Mouse (Mus musculus) testis, adult 2 months (tissue): ENCODE measurements at regions not wholly inside any gene's neighbourhood (a gene's known extent, or its start where the extent isn't known, plus 50 kb on each side); places are given as distances from the start of the nearest gene placed in this dataset.

ENCODE experiments used
- H3K27ac ChIP-seq: fragments of 200-500 bp; 2 replicates; pipeline ENCODE4 v1.5.1; 2012; ENCODE audit warnings: low read depth, low read length; ENCODE audit not compliant: control insufficient read depth, insufficient read depth
- H3K27me3 ChIP-seq: fragments of 200-500 bp; 2 replicates; pipeline ENCODE4 v1.6.1; 2012; ENCODE audit warnings: mild to moderate bottlenecking, low read length, moderate library complexity; ENCODE audit not compliant: control insufficient read depth, insufficient read depth
- H3K36me3 ChIP-seq: fragments of 200-500 bp; 2 replicates; pipeline ENCODE4 v1.6.1; 2012; ENCODE audit warnings: mild to moderate bottlenecking, low read length; ENCODE audit not compliant: control insufficient read depth, insufficient read depth
- H3K4me1 ChIP-seq: fragments of 200-500 bp; 2 replicates; pipeline ENCODE4 v1.6.1; 2012; ENCODE audit warnings: low read length; ENCODE audit not compliant: control insufficient read depth, insufficient read depth
- H3K4me3 ChIP-seq: fragments of 200-500 bp; 2 replicates; pipeline ENCODE4 v1.5.1; 2012; ENCODE audit warnings: low read depth, mild to moderate bottlenecking, low read length, moderate library complexity, mixed read lengths; ENCODE audit not compliant: control insufficient read depth
- CTCF ChIP-seq: fragments of 200-500 bp; IDR thresholded peaks from 2 replicates; pipeline ENCODE4 v1.5.1; 2012; ENCODE audit warnings: low read depth, mild to moderate bottlenecking, inconsistent platforms, low read length, moderate library complexity; ENCODE audit not compliant: control insufficient read depth, insufficient read depth, insufficient replicate concordance
- POLR2A ChIP-seq: fragments of 200-500 bp; IDR thresholded peaks from 2 replicates; pipeline ENCODE4 v1.6.1; 2012; ENCODE audit warnings: low read depth, mild to moderate bottlenecking, inconsistent platforms, low read length, moderate library complexity; ENCODE audit not compliant: control insufficient read depth

- Histone ChIP-seq H3K4me1 (no peaks in the 10 kb centered on the region), H3K36me3 (no peaks in the 10 kb centered on the region), H3K4me3 (no peak overlapping the region), H3K27me3 (no peaks in the 10 kb centered on the region), H3K27ac (no peak overlapping the region)
- TF ChIP-seq CTCF (no peak), POLR2A (no peak)
Observed at GRCm38 (mm10) chr1:72018479-72019222, 193.5 kb downstream of the Mreg start.

DNA sequence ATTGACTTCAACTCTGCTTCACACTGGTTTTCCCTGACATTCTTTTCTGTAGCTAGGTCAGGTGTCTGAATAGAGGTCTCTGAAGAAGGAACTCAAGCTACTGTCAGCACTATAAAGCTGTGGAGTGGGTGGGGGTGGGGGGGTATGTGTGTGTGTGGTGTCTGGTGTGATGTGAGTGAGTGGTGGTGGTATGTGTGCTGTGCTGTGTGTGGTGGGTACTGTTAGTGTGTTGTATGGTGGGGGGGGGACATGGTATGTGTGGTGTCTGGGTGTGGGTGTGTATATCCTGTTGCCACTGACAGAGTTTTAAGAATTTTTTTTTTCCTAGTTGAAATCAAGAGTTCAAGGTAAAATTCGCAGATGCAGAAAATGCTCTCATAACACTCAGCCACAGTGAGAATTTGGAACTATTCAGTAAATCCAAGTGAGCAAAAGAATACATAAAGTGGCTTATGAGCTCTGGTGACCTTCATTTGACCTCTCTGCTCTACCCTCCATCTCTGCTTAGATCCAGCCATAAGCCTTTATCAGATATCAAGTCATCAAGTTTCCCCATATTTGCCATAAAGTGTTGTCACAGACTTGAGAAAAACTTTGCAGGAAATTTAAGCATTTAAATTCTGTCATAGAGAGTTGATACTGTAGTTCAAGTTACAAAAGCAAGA lies 194.2 kb downstream of the Mreg start:
- TF ChIP-seq POLR2A (no peak), CTCF (no peak)
- Histone ChIP-seq H3K36me3 (no peaks in the 10 kb centered on the region), H3K27ac (no peak overlapping the region), H3K27me3 (no peaks in the 10 kb centered on the region), H3K4me3 (no peak overlapping the region), H3K4me1 (no peaks in the 10 kb centered on the region)

DNA sequence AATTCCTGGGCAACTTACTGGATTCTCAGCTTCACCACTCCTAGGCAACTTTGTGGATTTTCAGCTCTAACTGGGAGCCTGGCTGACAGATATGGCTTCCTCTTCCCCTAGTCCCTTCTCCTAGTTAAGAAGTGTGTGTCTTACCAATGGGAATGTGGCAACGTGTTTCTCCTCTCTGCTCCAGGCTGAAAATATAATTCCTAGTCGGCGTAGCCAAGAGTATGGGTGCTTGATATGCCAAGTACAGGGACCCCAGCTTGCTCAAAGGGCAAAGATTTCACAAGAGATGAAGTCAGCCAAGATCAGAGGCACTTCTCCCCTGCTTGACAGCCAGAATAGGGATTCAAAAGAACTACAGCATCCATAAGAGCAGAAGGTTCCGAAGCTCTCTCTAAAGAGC lies 196.6 kb downstream of the Mreg start:
- no peak for TF ChIP-seq POLR2A
- TF ChIP-seq CTCF = no peak
- Histone ChIP-seq H3K36me3 (no peaks in the 10 kb centered on the region), H3K27me3 (no peaks in the 10 kb centered on the region), H3K4me3 (no peak overlapping the region), H3K4me1 (no peaks in the 10 kb centered on the region), H3K27ac (no peak overlapping the region)

DNA sequence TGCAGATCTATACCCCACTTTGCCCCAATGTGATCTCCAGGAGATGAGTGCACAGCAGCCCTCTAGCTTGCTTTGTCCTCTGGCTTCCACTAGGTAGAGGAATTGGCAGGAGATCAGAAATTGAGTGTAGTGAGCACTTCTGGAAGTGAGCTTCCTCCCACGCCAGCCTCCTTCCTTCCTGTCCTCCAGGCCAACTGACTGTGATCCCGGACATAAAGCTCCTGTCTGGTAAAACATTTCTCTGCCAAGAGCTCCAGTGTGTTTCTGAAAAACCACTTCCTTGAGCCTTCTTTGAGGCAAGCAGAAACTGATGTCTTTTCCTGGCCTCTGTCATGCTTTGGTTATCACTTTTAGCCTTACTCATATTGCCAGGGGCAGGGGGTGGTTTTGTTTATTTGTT lies 197.5 kb downstream of the Mreg start:
- no peaks in the 10 kb centered on the region for H3K4me1 ChIP-seq
- no peak for TF ChIP-seq CTCF
- no peak for TF ChIP-seq POLR2A
- no peak overlapping the region for H3K4me3 ChIP-seq
- H3K36me3 ChIP-seq = no peaks in the 10 kb centered on the region
- H3K27me3 ChIP-seq = no peaks in the 10 kb centered on the region
- no peak overlapping the region for H3K27ac ChIP-seq

GRCm38 (mm10) chr1:72013863-72014262 lies 198.2 kb downstream of the Mreg start:
- Histone ChIP-seq H3K4me1 (no peaks in the 10 kb centered on the region), H3K36me3 (no peaks in the 10 kb centered on the region), H3K27me3 (no peaks in the 10 kb centered on the region), H3K27ac (no peak overlapping the region), H3K4me3 (no peak overlapping the region)
- TF ChIP-seq POLR2A = no peak
- no peak for TF ChIP-seq CTCF

DNA sequence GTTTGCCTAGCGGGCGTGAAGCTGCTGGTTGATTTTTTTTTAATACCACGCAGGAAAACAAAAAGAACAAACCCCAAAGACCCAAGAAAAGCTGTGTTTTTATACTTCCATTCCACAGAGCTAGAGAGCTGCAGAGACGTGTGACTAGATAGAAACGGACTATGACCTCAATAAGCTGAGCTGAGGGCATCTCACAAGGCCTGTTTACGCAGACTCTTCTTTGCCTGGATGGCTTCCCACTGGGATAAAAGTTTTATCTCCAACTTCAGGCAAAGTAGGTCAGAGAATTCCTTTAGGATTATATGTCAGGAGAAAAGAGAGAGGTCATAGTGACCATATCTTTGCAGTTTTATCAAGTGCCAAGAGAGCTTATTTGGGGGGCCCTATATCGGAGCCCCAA lies 199.4 kb downstream of the Mreg start:
- no peak overlapping the region for H3K4me3 ChIP-seq
- TF ChIP-seq POLR2A (no peak), CTCF (no peak)
- no peaks in the 10 kb centered on the region for H3K36me3 ChIP-seq
- no peaks in the 10 kb centered on the region for H3K4me1 ChIP-seq
- H3K27me3 ChIP-seq = no peaks in the 10 kb centered on the region
- no peak overlapping the region for H3K27ac ChIP-seq

DNA sequence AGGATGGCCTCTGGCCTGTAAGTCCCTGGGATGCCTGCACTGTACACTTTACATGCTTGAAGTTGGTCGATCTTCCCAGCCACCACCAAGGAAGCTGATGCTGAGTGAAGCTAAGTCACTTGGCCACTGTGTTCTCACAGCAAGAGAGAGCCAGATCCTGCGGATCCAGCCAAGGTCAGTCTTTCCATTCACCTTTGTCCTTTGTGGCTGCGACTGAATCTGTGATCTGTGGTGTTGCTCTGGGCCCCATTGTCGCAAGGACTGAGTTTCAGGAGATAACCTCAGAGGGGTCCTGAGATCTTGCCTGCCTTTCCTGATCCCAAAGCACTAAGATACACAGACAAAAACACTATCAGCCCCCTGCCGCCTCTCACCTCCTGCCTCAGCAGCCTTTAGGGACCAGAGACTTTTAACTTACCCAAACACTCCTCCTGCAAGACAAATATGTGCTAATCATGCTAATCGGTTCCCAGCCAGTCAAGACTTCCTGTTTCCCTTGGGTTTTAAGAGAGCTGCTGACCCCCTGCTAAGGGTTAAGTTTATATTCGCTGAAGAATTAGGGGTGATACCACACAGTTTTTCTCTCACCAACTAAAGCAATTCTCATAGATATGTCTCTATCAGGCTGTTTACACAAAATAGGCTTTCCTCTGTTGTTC lies 202.7 kb downstream of the Mreg start:
- no peaks in the 10 kb centered on the region for H3K27me3 ChIP-seq
- H3K4me1 ChIP-seq = no peaks in the 10 kb centered on the region; the same call in 1 of the 2 replicates
- TF ChIP-seq POLR2A = no peak
- H3K4me3 ChIP-seq = no peak overlapping the region
- no peaks in the 10 kb centered on the region for H3K36me3 ChIP-seq
- H3K27ac ChIP-seq = no peak overlapping the region

DNA sequence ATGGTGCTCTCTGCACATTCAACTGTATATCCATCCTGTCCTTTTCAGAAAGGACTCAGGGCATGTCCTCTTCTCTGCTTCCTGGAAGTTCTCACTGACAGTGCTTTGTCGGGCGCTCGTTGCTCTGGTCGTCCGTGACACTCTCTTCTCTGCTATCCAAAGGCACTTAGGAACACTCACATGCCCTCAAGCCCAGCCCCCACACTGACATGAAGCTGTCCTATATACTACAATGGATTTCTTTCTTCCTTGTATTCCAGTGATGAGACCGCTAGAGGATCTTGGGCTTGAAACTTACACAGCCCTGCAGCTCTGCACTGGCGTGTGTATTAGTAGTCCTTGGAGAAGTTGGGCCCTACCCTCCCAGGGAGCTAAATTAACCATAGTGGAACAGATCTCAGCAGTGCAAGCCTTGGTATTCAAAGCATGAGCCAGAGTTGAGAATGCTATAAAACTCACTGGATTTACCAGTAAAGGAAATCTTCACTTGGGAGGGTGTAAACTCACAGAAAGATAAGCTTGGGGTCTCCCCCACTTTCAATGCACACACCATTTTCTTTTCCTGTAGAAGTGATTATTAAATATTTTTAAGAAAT lies 205.3 kb downstream of the Mreg start:
- Histone ChIP-seq H3K4me3 (no peak overlapping the region), H3K27ac (no peak overlapping the region), H3K36me3 (no peaks in the 10 kb centered on the region), H3K27me3 (no peaks in the 10 kb centered on the region), H3K4me1 (no peaks in the 10 kb centered on the region; the same call in 1 of the 2 replicates)
- no peak for TF ChIP-seq CTCF
- TF ChIP-seq POLR2A = no peak
